Mouse (Mus musculus): ENCODE results near the gene Helz. TPM values are rescaled to one million over a fixed set of nuclear protein-coding genes. Genes with fewer than 3 reads are reported as not detected.

Helz gene
- total RNA-seq, 2 experiments from 2014 or later = 16.2 to 21.1 TPM

DNA sequence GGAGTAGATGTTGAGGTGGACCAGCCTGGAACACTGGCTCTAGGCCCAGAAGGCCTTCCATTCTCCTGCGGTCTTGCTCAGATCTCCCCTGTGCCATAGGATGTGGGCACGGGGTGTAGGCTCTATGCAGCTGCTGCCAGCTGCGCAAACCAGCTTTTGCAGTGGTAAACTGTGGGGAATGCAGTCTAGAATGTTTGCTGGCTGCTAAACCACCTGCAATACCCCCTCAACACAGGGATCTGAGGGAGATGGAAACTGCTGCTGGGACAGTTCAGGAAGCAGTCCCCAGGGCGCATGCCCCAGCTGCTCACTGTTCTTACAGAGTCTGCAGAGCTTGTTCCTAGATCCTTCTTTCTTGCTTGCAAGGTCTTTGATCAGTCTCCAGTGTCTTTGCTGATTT, 96.7 kb downstream of the Helz start:
- DNase-seq = no peak
- Histone ChIP-seq H3K4me3 (no peak overlapping the region), H3K27ac (no peak overlapping the region)
- intact Hi-C loops (cut with DNase I) = no loop called here
- TF ChIP-seq CTCF (IDR thresholded peaks at IDR 0.05) = no peak

DNA sequence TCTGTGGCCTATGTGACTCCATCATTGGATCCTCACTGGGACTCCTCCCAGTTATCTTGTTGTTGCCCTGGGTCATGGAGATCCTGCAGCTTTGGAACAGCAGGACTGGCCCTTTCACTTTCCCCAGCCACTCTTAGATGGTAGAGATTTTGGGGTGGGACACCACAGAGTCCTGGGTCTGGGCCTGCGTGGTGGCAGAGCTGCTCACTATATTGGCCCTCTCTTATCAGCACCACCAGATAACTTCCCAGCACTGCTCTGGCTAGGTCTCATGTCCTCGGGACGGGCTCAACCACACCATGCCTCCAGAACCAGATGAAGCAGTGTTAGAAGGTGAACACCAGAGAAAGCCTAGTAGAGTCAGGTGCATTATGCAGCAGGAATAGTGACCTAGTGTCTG, 99.6 kb downstream of the Helz start:
- intact Hi-C loops (cut with DNase I) = no loop called here

GRCm38 (mm10) chr11:107648668-107649067, 100.9 kb downstream of the Helz start:
- H3K4me3 ChIP-seq = no peak overlapping the region
- no peak for TF ChIP-seq CTCF (IDR thresholded peaks at IDR 0.05)
- intact Hi-C loops (cut with DNase I) = no loop called here
- no peak overlapping the region for H3K27ac ChIP-seq
- DNase-seq = no peak

More for the DNA sequence above, 99.6 kb downstream of the Helz start:
- no peak for DNase-seq
- no peak for TF ChIP-seq CTCF (IDR thresholded peaks at IDR 0.05)
- H3K4me3 ChIP-seq = no peak overlapping the region
- no peak overlapping the region for H3K27ac ChIP-seq

GRCm38 (mm10) chr11:107649458-107649857, 101.7 kb downstream of the Helz start:
- Histone ChIP-seq H3K4me3 (no peak overlapping the region), H3K27ac (no peak overlapping the region)
- intact Hi-C loops (cut with DNase I) = no loop called here
- no peak for DNase-seq
- TF ChIP-seq CTCF (IDR thresholded peaks at IDR 0.05) = no peak

DNA sequence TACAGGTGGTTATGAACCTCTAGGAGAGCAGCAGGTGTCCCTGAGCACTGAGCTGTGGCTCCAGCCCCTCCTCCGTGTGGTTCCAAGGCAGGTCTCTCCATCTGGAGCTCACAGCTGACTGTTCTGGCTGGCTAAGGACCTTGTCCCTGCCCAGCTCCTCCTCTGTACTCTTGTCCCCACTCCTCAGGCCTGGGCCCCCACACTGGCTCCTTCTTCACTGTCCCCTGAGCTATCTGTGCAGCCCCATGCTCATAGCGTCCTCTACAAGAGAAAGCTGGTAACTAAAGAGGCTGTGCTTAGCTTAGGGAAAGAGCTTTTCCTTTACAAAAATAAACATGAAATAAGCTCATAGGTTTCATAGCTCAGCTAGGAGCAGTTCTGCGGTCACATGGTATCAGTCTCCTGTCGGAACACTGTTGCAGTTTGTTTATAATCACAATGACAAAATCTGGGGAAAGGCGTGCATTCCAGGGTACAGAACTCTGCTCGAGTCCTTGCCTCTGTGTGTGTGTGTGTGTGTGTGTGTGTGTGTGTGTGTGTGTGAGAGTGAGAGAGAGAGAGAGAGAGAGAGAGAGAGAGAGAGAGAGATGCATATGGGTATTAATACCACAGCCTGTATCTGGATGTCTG, 102.8 kb downstream of the Helz start:
- no peak overlapping the region for H3K27ac ChIP-seq
- TF ChIP-seq CTCF (IDR thresholded peaks at IDR 0.05) = no peak
- intact Hi-C loops (cut with DNase I) = no loop called here
- H3K4me3 ChIP-seq = no peak overlapping the region
- no peak for DNase-seq

- no peak overlapping the region for H3K27ac ChIP-seq
- no peak for DNase-seq
- no peak for TF ChIP-seq CTCF (IDR thresholded peaks at IDR 0.05)
- no peak overlapping the region for H3K4me3 ChIP-seq
- intact Hi-C loops (cut with DNase I) = no loop called here
Observed at GRCm38 (mm10) chr11:107651391-107651790, 103.7 kb downstream of the Helz start.

DNA sequence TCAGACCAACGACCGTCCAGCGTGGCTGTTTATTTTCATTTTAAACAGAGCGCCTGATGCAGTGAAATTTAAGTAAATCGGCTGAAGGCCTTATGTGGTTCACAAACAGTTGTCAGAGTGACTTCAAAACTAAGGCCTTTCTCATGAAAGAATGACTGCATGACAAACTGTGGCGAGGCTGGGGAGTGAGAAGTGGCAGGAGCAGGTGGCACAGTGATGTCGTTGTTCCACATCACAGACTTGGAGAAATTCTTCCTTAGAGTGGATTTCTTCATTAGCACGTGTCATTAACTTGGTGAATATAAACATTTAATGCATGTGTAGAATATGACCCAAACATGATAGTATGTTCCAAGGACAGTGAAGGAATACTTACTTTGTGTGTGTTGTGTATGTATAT, 104.4 kb downstream of the Helz start:
- no peak for DNase-seq
- TF ChIP-seq CTCF (IDR thresholded peaks at IDR 0.05) = no peak
- intact Hi-C loops (cut with DNase I) = no loop called here
- Histone ChIP-seq H3K27ac (peak overlapping the region; percentile 13; the same call in 1 of the 2 replicates), H3K4me3 (no peak overlapping the region)

DNA sequence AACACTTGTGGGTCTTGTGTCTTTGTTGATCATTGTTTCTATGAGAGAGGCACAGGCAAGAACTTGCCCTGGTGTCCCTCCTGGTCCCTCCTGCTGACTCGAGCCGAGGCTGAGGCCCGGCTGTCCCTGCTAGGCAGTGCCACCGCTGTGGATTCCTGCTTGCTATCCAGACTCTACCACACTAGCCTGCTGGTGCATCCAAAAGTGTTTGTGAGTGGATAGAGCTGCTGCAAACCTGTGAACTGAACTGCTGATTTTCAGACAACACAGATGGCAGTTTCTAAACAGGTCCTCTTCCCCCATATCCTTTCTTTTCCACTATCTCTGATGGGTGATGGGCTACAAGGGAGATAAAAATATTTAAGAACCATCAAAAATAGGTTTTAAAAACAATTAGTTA, 107.8 kb downstream of the Helz start:
- no peak for TF ChIP-seq CTCF (IDR thresholded peaks at IDR 0.05)
- intact Hi-C loops (cut with DNase I) = no loop called here
- Histone ChIP-seq H3K27ac (no peak overlapping the region), H3K4me3 (no peak overlapping the region)
- DNase-seq = no peak

- TF ChIP-seq CTCF (IDR thresholded peaks at IDR 0.05) = no peak
- no peak overlapping the region for H3K27ac ChIP-seq
- intact Hi-C loops (cut with DNase I) = no loop called here
- H3K4me3 ChIP-seq = no peak overlapping the region
- DNase-seq = no peak
Observed at GRCm38 (mm10) chr11:107657117-107657516, 109.4 kb downstream of the Helz start.

DNA sequence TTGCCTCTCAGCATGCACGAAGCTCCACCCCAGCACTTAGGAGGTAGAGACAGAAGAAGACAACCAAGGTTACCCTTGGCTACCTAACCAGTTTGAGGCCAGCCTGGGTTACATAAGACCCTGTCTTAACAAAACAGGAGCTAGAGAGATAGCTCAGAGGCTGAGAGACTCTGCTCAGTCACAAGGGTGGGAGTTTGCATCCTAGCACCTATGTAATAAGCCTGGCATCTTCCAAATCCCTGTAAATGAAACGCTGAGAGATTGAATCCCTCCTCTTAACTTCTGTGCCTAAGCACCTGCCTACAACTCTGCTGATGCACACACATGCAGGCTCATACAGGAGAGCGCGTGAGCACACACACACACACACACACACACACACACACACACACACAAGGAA, 112.7 kb downstream of the Helz start:
- intact Hi-C loops (cut with DNase I) = no loop called here
- DNase-seq = no peak
- H3K4me3 ChIP-seq = no peak overlapping the region
- no peak for TF ChIP-seq CTCF (IDR thresholded peaks at IDR 0.05)
- H3K27ac ChIP-seq = no peak overlapping the region

- intact Hi-C loops (cut with DNase I) = no loop called here
- no peak for TF ChIP-seq CTCF (IDR thresholded peaks at IDR 0.05)
- Histone ChIP-seq H3K4me3 (no peak overlapping the region), H3K27ac (peak overlapping the region; percentile 86)
- peak; percentile 72 for DNase-seq
Observed at GRCm38 (mm10) chr11:107662666-107663065, 114.9 kb downstream of the Helz start.

GRCm38 (mm10) chr11:107667542-107667941, 119.8 kb downstream of the Helz start:
- no peak overlapping the region for H3K27ac ChIP-seq
- no peak for DNase-seq
- H3K4me3 ChIP-seq = no peak overlapping the region
- intact Hi-C loops (cut with DNase I) = no loop called here
- no peak for TF ChIP-seq CTCF (IDR thresholded peaks at IDR 0.05)

GRCm38 (mm10) chr11:107668223-107668622, 120.5 kb downstream of the Helz start:
- intact Hi-C loops (cut with DNase I) = loop anchor here (2.0 kb wide), 1 partner anchor 41 kb away; no protein-coding TSS in a partner anchor
- no peak for TF ChIP-seq CTCF (IDR thresholded peaks at IDR 0.05)
- H3K27ac ChIP-seq = no peak overlapping the region
- H3K4me3 ChIP-seq = no peak overlapping the region
- DNase-seq = no peak

GRCm38 (mm10) chr11:107668977-107669376, 121.2 kb downstream of the Helz start:
- no peak for DNase-seq
- no peak overlapping the region for H3K27ac ChIP-seq
- no peak overlapping the region for H3K4me3 ChIP-seq
- no peak for TF ChIP-seq CTCF (IDR thresholded peaks at IDR 0.05)
- intact Hi-C loops (cut with DNase I) = loop anchor here (2.0 kb wide), 1 partner anchor 42 kb away; no protein-coding TSS in a partner anchor

Measured in gastrocnemius, adult 2 months (tissue).